Mouse (Mus musculus) forebrain, embryonic 16.5 days (tissue): Measurements from ENCODE around the gene Ccnt1. TPM values are rescaled to one million over a fixed set of nuclear protein-coding genes. Genes with fewer than 3 reads are reported as not detected.
A peak's percentile ranks its signal among the peaks of the same experiment; 100 is the strongest.

Experiments used
- ATAC-seq: fragments of 200-750 bp; cut with Nextera tagmentation; 2 replicates; pipeline ENCODE4 v1.8.0; 2017; ENCODE audit warnings: mild to moderate bottlenecking, moderate library complexity
- H3K27ac ChIP-seq: fragments of 300-500 bp; sonication (generic); 2 replicates; pipeline ENCODE4 v1.5.1; 2014; ENCODE audit warnings: low read length, control low read depth
- H3K27me3 ChIP-seq: fragments of 300-500 bp; sonication (generic); replicated peaks from 2 replicates; pipeline ENCODE4 v1.6.1; 2014; ENCODE audit warnings: low read length; ENCODE audit not compliant: control insufficient read depth, insufficient read depth
- H3K36me3 ChIP-seq: fragments of 300-500 bp; sonication (generic); 2 replicates; pipeline ENCODE4 v1.6.1; 2014; ENCODE audit not compliant: control insufficient read depth, insufficient read depth
- H3K4me1 ChIP-seq: fragments of 300-500 bp; sonication (generic); replicated peaks from 2 replicates; pipeline ENCODE4 v1.6.1; 2014; ENCODE audit warnings: low read length; ENCODE audit not compliant: control insufficient read depth, insufficient read depth
- H3K4me2 ChIP-seq: fragments of 300-500 bp; sonication (generic); 2 replicates; pipeline ENCODE4 v1.6.1; 2014; ENCODE audit warnings: mild to moderate bottlenecking, low read length, control low read depth
- H3K4me3 ChIP-seq: fragments of 300-500 bp; sonication (generic); replicated peaks from 2 replicates; pipeline ENCODE4 v1.5.1; 2014; ENCODE audit warnings: mild to moderate bottlenecking, low read length, control low read depth
- H3K9ac ChIP-seq: fragments of 300-500 bp; sonication (generic); replicated peaks from 2 replicates; pipeline ENCODE4 v1.6.1; 2014; ENCODE audit warnings: low read depth, low read length, control low read depth
- H3K9me3 ChIP-seq: fragments of 300-500 bp; sonication (generic); 2 replicates; pipeline ENCODE4 v1.6.1; 2016; ENCODE audit warnings: low read length; ENCODE audit not compliant: control insufficient read depth
- WGBS: fragments of 180-500 bp; shearing (Covaris S2); extraction: QIAGEN DNeasy Blood & Tissue Kit; methylation state at CpG from one replicate; pipeline ENCODE4 v1.1.7; 2014; 5-methylcytosine and 5-hydroxymethylcytosine counted together
- polyA plus RNA-seq: library from polyadenylated mRNA; unstranded; fragments of >200 nt; fragmentation: Nextera tagmentation; extraction: Ambion mirVana; gene quantifications from 2 replicates; pipeline ENCODE4 v1.2.1, GENCODE M21; 2015

Ccnt1 gene
- polyA plus RNA-seq, 1 experiment from 2014 or later = 74.5 TPM

GRCm38 (mm10) chr15:98602191-98602881 lies 31.6 kb upstream of the Ccnt1 start:
- no peaks in the 10 kb centered on the region for H3K27me3 ChIP-seq
- H3K9me3 ChIP-seq = no peaks in the 10 kb centered on the region
- peaks cover 6% of the 10 kb centered on the region for H3K36me3 ChIP-seq
- H3K4me3 ChIP-seq = no peak overlapping the region
- peaks cover 24% of the 10 kb centered on the region for H3K4me1 ChIP-seq
- peak overlapping the region; percentile 25; the same call in 1 of the 2 replicates for H3K9ac ChIP-seq
- no peak overlapping the region for H3K4me2 ChIP-seq
- WGBS = 68% methylated on average over 13 of the region's 13 CpGs
- H3K27ac ChIP-seq = no peak overlapping the region
- no peak for ATAC-seq

- WGBS = 79% methylated on average over 7 of the region's 7 CpGs
- Histone ChIP-seq H3K4me3 (no peak overlapping the region), H3K36me3 (peaks cover 6% of the 10 kb centered on the region), H3K27me3 (no peaks in the 10 kb centered on the region), H3K4me1 (peaks cover 19% of the 10 kb centered on the region), H3K9me3 (no peaks in the 10 kb centered on the region), H3K9ac (peak overlapping the region; percentile 25; the same call in 1 of the 2 replicates), H3K27ac (no peak overlapping the region), H3K4me2 (no peak overlapping the region)
- no peak for ATAC-seq
Observed at GRCm38 (mm10) chr15:98601832-98602190, 31.1 kb upstream of the Ccnt1 start.

DNA sequence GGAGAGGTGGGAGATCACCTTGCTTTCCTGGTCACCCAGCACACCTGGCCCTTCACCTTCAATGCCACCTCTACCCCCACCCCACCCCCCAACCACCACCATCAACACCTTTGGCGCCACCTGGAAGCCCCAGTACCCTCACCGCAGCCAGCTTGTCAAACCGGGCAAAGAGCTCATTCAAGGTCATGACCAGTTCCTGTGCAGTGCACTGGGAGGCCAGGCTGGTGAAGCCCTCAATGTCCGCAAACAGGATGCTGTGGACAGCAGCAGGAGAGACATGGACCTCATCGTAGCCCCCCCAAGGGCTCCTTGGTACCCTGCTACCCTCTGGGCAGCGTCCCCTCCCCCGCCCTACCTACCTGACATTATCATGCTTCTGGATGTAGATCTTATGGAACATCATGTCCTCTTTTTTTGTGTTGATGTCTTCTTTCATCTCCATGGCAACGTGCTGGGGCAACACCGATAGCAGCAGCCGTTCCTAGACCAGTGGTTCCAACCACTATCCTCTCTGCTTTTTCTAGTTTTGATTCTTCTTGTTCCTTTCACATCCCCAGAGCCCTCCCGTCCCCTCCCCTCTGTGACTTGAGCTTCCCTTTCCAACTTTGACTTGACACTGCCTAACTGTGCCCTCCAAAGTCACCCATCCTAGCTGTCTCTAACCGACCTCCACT lies 29.4 kb upstream of the Ccnt1 start:
- Histone ChIP-seq H3K4me2 (no peak overlapping the region), H3K9ac (no peak overlapping the region), H3K27ac (no peak overlapping the region), H3K4me1 (peaks cover 18% of the 10 kb centered on the region), H3K4me3 (no peak overlapping the region), H3K27me3 (no peaks in the 10 kb centered on the region), H3K9me3 (no peaks in the 10 kb centered on the region), H3K36me3 (peaks cover 17% of the 10 kb centered on the region)
- no peak for ATAC-seq
- 82% methylated on average over 12 of the region's 12 CpGs for WGBS

DNA sequence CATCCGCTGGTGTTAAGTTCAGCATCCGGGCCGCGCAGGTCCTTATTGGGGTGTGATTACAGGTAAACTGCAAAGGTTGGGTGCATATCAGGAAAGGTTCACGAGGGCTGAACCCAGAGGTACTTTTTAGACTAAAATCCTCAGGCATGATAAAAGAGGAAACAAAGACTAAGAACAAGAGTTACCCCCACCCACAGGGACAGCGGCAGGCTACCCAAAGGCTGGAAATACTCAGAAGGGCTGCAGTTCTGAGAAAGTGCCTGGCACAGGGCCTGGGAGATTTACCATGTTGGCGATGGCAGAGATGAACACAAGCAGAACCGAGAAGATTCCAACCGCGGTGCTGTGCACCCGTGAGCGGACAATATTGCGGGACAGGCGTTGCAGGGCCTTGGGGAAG lies 25.9 kb upstream of the Ccnt1 start:
- ATAC-seq = no peak
- Histone ChIP-seq H3K4me3 (no peak overlapping the region), H3K36me3 (peaks cover 33% of the 10 kb centered on the region), H3K4me1 (no peaks in the 10 kb centered on the region), H3K9ac (no peak overlapping the region), H3K9me3 (no peaks in the 10 kb centered on the region), H3K4me2 (no peak overlapping the region), H3K27ac (no peak overlapping the region), H3K27me3 (no peaks in the 10 kb centered on the region)
- 94% methylated on average over 14 of the region's 14 CpGs for WGBS

- Histone ChIP-seq H3K36me3 (peaks cover 35% of the 10 kb centered on the region), H3K27ac (no peak overlapping the region), H3K4me3 (no peak overlapping the region), H3K9ac (no peak overlapping the region), H3K4me2 (no peak overlapping the region), H3K9me3 (no peaks in the 10 kb centered on the region), H3K4me1 (no peaks in the 10 kb centered on the region), H3K27me3 (no peaks in the 10 kb centered on the region)
- ATAC-seq = no peak
- WGBS = 93% methylated on average over 5 of the region's 5 CpGs
Observed at GRCm38 (mm10) chr15:98595049-98595448, 24.3 kb upstream of the Ccnt1 start.

- Histone ChIP-seq H3K4me2 (no peak overlapping the region), H3K9ac (no peak overlapping the region), H3K9me3 (no peaks in the 10 kb centered on the region), H3K27me3 (no peaks in the 10 kb centered on the region), H3K4me3 (no peak overlapping the region), H3K4me1 (no peaks in the 10 kb centered on the region), H3K27ac (no peak overlapping the region), H3K36me3 (peaks cover 40% of the 10 kb centered on the region)
- WGBS = 86% methylated on average over 19 of the region's 19 CpGs
- no peak for ATAC-seq
Observed at GRCm38 (mm10) chr15:98594193-98594592, 23.5 kb upstream of the Ccnt1 start.

GRCm38 (mm10) chr15:98591396-98591795 lies 20.7 kb upstream of the Ccnt1 start:
- Histone ChIP-seq H3K9me3 (no peaks in the 10 kb centered on the region), H3K4me2 (no peak overlapping the region), H3K27me3 (no peaks in the 10 kb centered on the region), H3K4me3 (no peak overlapping the region), H3K9ac (no peak overlapping the region), H3K36me3 (peaks cover 39% of the 10 kb centered on the region), H3K4me1 (no peaks in the 10 kb centered on the region), H3K27ac (no peak overlapping the region)
- WGBS = 76% methylated on average over 4 of the region's 4 CpGs
- no peak for ATAC-seq

- no peak overlapping the region for H3K27ac ChIP-seq
- no peaks in the 10 kb centered on the region for H3K27me3 ChIP-seq
- no peak overlapping the region for H3K4me3 ChIP-seq
- no peak overlapping the region for H3K9ac ChIP-seq
- ATAC-seq = no peak
- H3K36me3 ChIP-seq = peaks cover 27% of the 10 kb centered on the region
- no peaks in the 10 kb centered on the region for H3K9me3 ChIP-seq
- H3K4me2 ChIP-seq = no peak overlapping the region
- H3K4me1 ChIP-seq = 0 out of 2 replicates have a peak, but pooled peaks cover 2% of the 10 kb centered on the region
- 85% methylated on average over 7 of the region's 7 CpGs for WGBS
Observed at GRCm38 (mm10) chr15:98589640-98590336, 19.1 kb upstream of the Ccnt1 start.

- H3K4me2 ChIP-seq = no peak overlapping the region
- WGBS = 92% methylated on average over 11 of the region's 11 CpGs
- peaks cover 13% of the 10 kb centered on the region for H3K36me3 ChIP-seq
- H3K4me1 ChIP-seq = peaks cover 5% of the 10 kb centered on the region
- ATAC-seq = no peak
- H3K27ac ChIP-seq = no peak overlapping the region
- H3K9ac ChIP-seq = no peak overlapping the region
- H3K9me3 ChIP-seq = no peaks in the 10 kb centered on the region
- no peaks in the 10 kb centered on the region for H3K27me3 ChIP-seq
- H3K4me3 ChIP-seq = no peak overlapping the region
Observed at GRCm38 (mm10) chr15:98587751-98588150, 17.0 kb upstream of the Ccnt1 start.
